Mouse (Mus musculus) E14TG2a.4 (cell line): ENCODE data around the gene Dnttip1.
A peak's percentile ranks its signal among the peaks of the same experiment; 100 is the strongest.

ENCODE experiments used
- H3K27me3 ChIP-seq: 2 replicates; pipeline ENCODE4 v1.6.1; 2014; ENCODE audit warnings: low read length, control low read depth; ENCODE audit not compliant: insufficient read depth
- H3K36me3 ChIP-seq: 2 replicates; pipeline ENCODE4 v1.6.1; 2014; ENCODE audit warnings: low read length, control low read depth; ENCODE audit not compliant: insufficient read depth
- H3K4me1 ChIP-seq: replicated peaks from 2 replicates; pipeline ENCODE4 v1.6.1; 2014; ENCODE audit warnings: low read depth, low read length, control low read depth
- H3K4me3 ChIP-seq: replicated peaks from 2 replicates; pipeline ENCODE4 v1.5.1; 2014; ENCODE audit warnings: mild to moderate bottlenecking, low read length
- H3K9me3 ChIP-seq: 2 replicates; pipeline ENCODE4 v1.6.1; 2014; ENCODE audit warnings: low read length, control low read depth
- CTCF ChIP-seq: conservative IDR thresholded peaks from 2 replicates; pipeline ENCODE4 v1.5.1; 2014; ENCODE audit warnings: low read length
- NANOG ChIP-seq: IDR thresholded peaks from 2 replicates; pipeline ENCODE4 v1.6.1; 2014; ENCODE audit warnings: borderline replicate concordance, low read length, mixed read lengths
- POU5F1 ChIP-seq: IDR thresholded peaks from 2 replicates; pipeline ENCODE4 v1.6.1; 2014; ENCODE audit warnings: low read length, borderline replicate concordance

Dnttip1 gene

GRCm38 (mm10) chr2:164746693-164747092 is 910 bp downstream of the Dnttip1 start:
- peaks cover 28% of the 10 kb centered on the region for H3K27me3 ChIP-seq
- peaks cover 45% of the 10 kb centered on the region for H3K36me3 ChIP-seq
- peak overlapping the region; percentile 90 for H3K4me3 ChIP-seq
- peaks cover 33% of the 10 kb centered on the region for H3K4me1 ChIP-seq
- H3K9me3 ChIP-seq, result no peaks in the 10 kb centered on the region
- TF ChIP-seq CTCF, result no peak
- TF ChIP-seq POU5F1, result no peak
- no peak for TF ChIP-seq NANOG

- Histone ChIP-seq H3K36me3 (peaks cover 60% of the 10 kb centered on the region), H3K4me3 (no peak overlapping the region), H3K4me1 (peaks cover 36% of the 10 kb centered on the region), H3K9me3 (no peaks in the 10 kb centered on the region), H3K27me3 (peaks cover 16% of the 10 kb centered on the region)
- TF ChIP-seq POU5F1 (no peak), NANOG (no peak), CTCF (no peak)
Measured at GRCm38 (mm10) chr2:164748191-164748590, 2.4 kb downstream of the Dnttip1 start.

DNA sequence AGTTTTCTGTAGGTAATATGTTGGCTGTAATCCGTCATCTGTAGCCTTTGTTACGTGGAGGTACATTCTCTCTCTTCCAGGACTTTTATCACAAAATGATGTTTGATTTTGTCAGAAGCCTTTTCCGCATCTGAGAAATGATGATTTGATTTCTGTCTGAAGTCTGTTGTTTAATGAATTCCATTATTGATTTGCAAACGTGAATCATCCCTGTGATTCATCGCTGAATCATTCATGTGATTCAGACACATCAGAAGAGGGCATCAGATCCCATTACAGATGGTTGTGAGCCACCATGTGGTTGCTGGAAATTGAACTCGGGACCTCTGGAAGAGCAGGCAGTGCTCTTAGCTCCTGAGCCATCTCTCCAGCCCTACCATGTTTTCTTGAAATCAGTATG is 3.2 kb downstream of the Dnttip1 start:
- H3K4me1 ChIP-seq, result peaks cover 36% of the 10 kb centered on the region
- H3K36me3 ChIP-seq, result peaks cover 68% of the 10 kb centered on the region
- no peaks in the 10 kb centered on the region for H3K9me3 ChIP-seq
- TF ChIP-seq POU5F1 (no peak), NANOG (no peak)
- H3K4me3 ChIP-seq, result no peak overlapping the region
- H3K27me3 ChIP-seq, result peaks cover 8% of the 10 kb centered on the region

GRCm38 (mm10) chr2:164752454-164752853 is 6.7 kb downstream of the Dnttip1 start:
- H3K9me3 ChIP-seq, result no peaks in the 10 kb centered on the region
- H3K4me1 ChIP-seq, result peaks cover 34% of the 10 kb centered on the region
- no peak for TF ChIP-seq CTCF
- no peak for TF ChIP-seq NANOG
- TF ChIP-seq POU5F1, result no peak
- peaks cover 100% of the 10 kb centered on the region for H3K36me3 ChIP-seq
- H3K27me3 ChIP-seq, result no peaks in the 10 kb centered on the region
- no peak overlapping the region for H3K4me3 ChIP-seq

DNA sequence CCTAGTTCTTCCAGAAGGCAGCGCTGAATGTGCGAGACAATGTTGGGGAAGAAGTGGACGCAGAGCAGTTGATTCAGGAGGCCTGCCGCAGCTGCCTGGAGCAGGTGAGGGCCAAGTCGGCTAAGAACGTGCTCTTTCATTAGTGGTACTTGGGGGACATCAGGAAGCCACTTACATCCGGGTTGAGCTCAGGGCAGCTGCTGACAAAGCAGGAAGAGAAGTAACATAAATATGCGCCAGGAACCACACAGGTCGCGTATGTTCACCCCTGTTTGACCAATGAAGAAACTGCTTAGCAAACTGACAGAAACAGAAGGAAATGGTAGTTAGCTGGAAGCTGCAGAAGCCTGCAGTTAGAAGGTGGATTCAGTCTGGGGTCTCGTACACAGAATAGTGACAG is 8.3 kb downstream of the Dnttip1 start:
- Histone ChIP-seq H3K27me3 (no peaks in the 10 kb centered on the region), H3K4me1 (peaks cover 31% of the 10 kb centered on the region), H3K36me3 (peaks cover 100% of the 10 kb centered on the region), H3K9me3 (no peaks in the 10 kb centered on the region), H3K4me3 (no peak overlapping the region)
- TF ChIP-seq CTCF (no peak), POU5F1 (no peak)

DNA sequence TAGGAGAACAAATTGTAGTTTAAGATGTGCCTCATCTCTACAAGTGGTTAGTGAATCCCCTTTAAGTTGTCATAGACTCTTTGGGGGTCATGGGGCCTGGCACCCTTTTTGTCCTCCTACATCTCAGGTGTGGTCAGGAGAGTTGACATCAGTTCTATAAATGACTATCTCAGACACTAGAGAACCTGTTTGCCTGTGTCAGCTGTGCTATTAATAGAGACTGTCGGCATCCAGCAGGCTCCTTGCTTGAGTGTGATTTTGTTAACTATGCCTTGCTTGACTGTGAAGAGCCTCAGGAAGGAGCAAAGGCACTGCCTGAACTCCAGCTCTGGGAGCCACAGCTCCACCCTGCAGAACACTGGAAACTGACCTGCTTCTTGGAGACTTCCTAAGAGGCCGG is 9.0 kb downstream of the Dnttip1 start:
- Histone ChIP-seq H3K4me3 (no peak overlapping the region), H3K36me3 (peaks cover 100% of the 10 kb centered on the region), H3K4me1 (peaks cover 31% of the 10 kb centered on the region), H3K9me3 (no peaks in the 10 kb centered on the region), H3K27me3 (no peaks in the 10 kb centered on the region)
- no peak for TF ChIP-seq CTCF
- no peak for TF ChIP-seq POU5F1
- TF ChIP-seq NANOG, result no peak

- H3K9me3 ChIP-seq, result no peaks in the 10 kb centered on the region
- TF ChIP-seq POU5F1 (no peak), CTCF (no peak), NANOG (no peak)
Measured at GRCm38 (mm10) chr2:164757841-164758240, 12.1 kb downstream of the Dnttip1 start.

GRCm38 (mm10) chr2:164758692-164759091 is 12.9 kb downstream of the Dnttip1 start:
- no peak for TF ChIP-seq POU5F1
- no peak for TF ChIP-seq CTCF
- no peak for TF ChIP-seq NANOG
- peaks cover 60% of the 10 kb centered on the region for H3K4me1 ChIP-seq
- no peak overlapping the region for H3K4me3 ChIP-seq
- no peaks in the 10 kb centered on the region for H3K27me3 ChIP-seq
- no peaks in the 10 kb centered on the region for H3K9me3 ChIP-seq
- peaks cover 100% of the 10 kb centered on the region for H3K36me3 ChIP-seq

More at GRCm38 (mm10) chr2:164757841-164758240, 12.1 kb downstream of the Dnttip1 start:
- Histone ChIP-seq H3K27me3 (no peaks in the 10 kb centered on the region), H3K4me1 (peaks cover 52% of the 10 kb centered on the region), H3K36me3 (peaks cover 100% of the 10 kb centered on the region), H3K4me3 (no peak overlapping the region)

DNA sequence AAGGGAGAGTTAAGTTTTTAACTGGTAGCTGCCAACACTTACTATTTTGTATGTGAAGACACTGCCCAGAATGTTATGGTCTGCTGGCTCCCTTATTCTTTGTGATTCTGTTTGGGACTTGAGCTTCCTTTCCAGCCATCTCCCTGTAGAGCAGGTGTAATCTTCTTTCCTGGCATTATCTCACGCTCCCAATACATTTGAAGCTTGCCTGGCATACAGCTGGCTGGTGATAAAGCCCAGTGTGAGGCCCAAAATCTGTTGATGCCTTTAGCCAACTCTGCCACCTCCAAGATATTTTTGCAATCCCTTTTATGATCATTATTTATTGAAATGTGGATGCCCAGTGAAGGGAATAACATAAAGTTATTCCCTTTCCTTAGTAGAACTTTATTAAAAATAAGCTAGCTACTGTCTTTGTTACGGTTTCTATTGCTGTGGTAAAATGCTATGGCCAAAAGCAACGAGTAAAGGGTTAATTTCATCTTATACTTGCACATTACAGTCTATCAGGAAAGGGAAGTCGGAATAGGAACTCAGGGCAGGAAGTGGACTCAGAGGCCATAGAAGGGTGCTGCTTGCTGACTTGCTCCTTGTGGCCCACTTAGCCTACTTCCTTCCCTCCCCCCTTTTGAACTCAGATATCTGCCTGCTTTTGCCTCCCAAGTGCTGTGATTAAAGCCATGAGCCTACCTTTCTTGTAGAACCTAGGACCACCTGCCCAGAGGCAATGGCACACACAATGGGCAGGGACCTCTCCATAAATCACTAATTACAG is 14.5 kb downstream of the Dnttip1 start:
- TF ChIP-seq NANOG (no peak), POU5F1 (no peak), CTCF (no peak)
- Histone ChIP-seq H3K9me3 (no peaks in the 10 kb centered on the region), H3K4me3 (no peak overlapping the region), H3K36me3 (peaks cover 96% of the 10 kb centered on the region), H3K4me1 (peaks cover 70% of the 10 kb centered on the region), H3K27me3 (no peaks in the 10 kb centered on the region)
